In genomic region chr9:118489579-118490019, GRCm38 (mm10) we compare ENCODE assay signal across 8 mouse cellular contexts. TPM values are rescaled to one million over a fixed set of nuclear protein-coding genes. Genes with fewer than 3 reads are reported as not detected.
DNase-seq lines count a peak whose midpoint lies in the region; ATAC-seq lines count a peak whose summit lies in the region.

No protein-coding gene starts in this region.

- DNase-seq in right cerebral cortex, adult 18-20 months = peak; percentile 69
- no peak for DNase-seq in right cerebral cortex, postnatal 36 days (ENCODE audit: low spot score in 2 of 2)
- peak; percentile 41 for DNase-seq in gastrocnemius, postnatal 25 days
- DNase-seq in left cerebral cortex, postnatal 25 days (ENCODE audit: low spot score in 2 of 2) = peak; percentile 66 to 71
- peak; percentile 37 to 67 for DNase-seq in spleen, adult 18-20 months

- intact Hi-C loops in left cerebral cortex, postnatal 25 days (cut with DNase I) = loop anchor here (1.0 to 2.0 kb wide), 2 partner anchors 390 to 437 kb away; no protein-coding TSS in a partner anchor

- peak; percentile 84 for ATAC-seq in common myeloid progenitor, adult 5-6 weeks (replicated peaks; ENCODE audit: low read depth, poor library complexity, severe bottlenecking)
- ATAC-seq in inflammation-experienced regulatory T-cells, adult 6 months = peak; percentile 79
- peak; percentile 87 for ATAC-seq in megakaryocyte-erythroid progenitor cell, adult 5-6 weeks (replicated peaks; ENCODE audit: low FRiP score, low TSS enrichment, poor library complexity, severe bottlenecking)

RNA-seq across cellular contexts. Expression of gene Eomes, which starts 11.6 kb away (rescaled TPM):
- not detected in 2 replicates for total RNA-seq in common myeloid progenitor, adult 5-6 weeks (2017)
- total RNA-seq in gastrocnemius, postnatal 25 days (2021) = not detected
- 10 to 100 TPM in 1 of 3 experiments, under 1 TPM in 2; 0.16 to 10.9 (median 0.62) TPM for polyA plus RNA-seq in inflammation-experienced regulatory T-cells, adult 6 months (2017; shearing (Covaris generic))
- under 1 TPM; 0.16 to 0.23 TPM for total RNA-seq in left cerebral cortex, postnatal 25 days (2021)
- total RNA-seq in megakaryocyte-erythroid progenitor cell, adult 5-6 weeks (2014; fragmentation: Nextera tagmentation) = not detected in 2 replicates
- total RNA-seq in megakaryocyte-erythroid progenitor cell, adult 5-6 weeks (2017) = 1.2 TPM in 1 of 2 replicates, not detected in the other

RNA-seq across cellular contexts. Expression of gene Golga4, which starts 16.5 kb away (rescaled TPM):
- 86.7 and 91.0 TPM in 2 replicates for total RNA-seq in common myeloid progenitor, adult 5-6 weeks (2017)
- 100 to 1,000 TPM; 243 to 283 TPM for total RNA-seq in gastrocnemius, postnatal 25 days (2021)
- polyA plus RNA-seq in inflammation-experienced regulatory T-cells, adult 6 months (2017; shearing (Covaris generic)) = 10 to 100 TPM; 19.4 to 33.8 (median 29.9) TPM
- total RNA-seq in left cerebral cortex, postnatal 25 days (2021) = 100 to 1,000 TPM in 1 of 2 experiments, 10 to 100 TPM in 1; 85.3 to 104 TPM
- total RNA-seq in megakaryocyte-erythroid progenitor cell, adult 5-6 weeks (2014; fragmentation: Nextera tagmentation) = 48.5 and 49.5 TPM in 2 replicates
- 74.2 and 87.3 TPM in 2 replicates for total RNA-seq in megakaryocyte-erythroid progenitor cell, adult 5-6 weeks (2017)

Comparison
In these comparisons a context has a peak if more than half of its experiments do, and no peak if none do; other contexts are left out.
1. DNase-seq: peak in right cerebral cortex, adult 18-20 months (single experiment), gastrocnemius, postnatal 25 days (single experiment), left cerebral cortex, postnatal 25 days (2 of 2) and spleen, adult 18-20 months (2 of 2); none in right cerebral cortex, postnatal 36 days (0 of 2).
2. Peak in every context shown above with its lines, with median percentiles within 50 percentile points of each other: ATAC-seq.